Mouse (Mus musculus) adrenal gland (tissue): ENCODE measurements at regions not wholly inside any gene's neighbourhood (a gene's known extent, or its start where the extent isn't known, plus 50 kb on each side); places are given as distances from the start of the nearest gene placed in this dataset.

ENCODE experiments used
- intact Hi-C: fragments of 180-260 bp; cut with DNase I; formaldehyde crosslinking; loops from one replicate; pipeline ENCODE4 v1.15.1; 2025

- intact Hi-C loops: no loop called here
These were observed 83.1 kb upstream of the Zc3h12a start for GRCm38 (mm10) chr4:125210719-125211118.

- intact Hi-C loops: no loop called here
These were observed 80.7 kb upstream of the Zc3h12a start for GRCm38 (mm10) chr4:125208136-125208915.

- intact Hi-C loops: no loop called here
These were observed 75.9 kb upstream of the Zc3h12a start for GRCm38 (mm10) chr4:125203521-125203920.

GRCm38 (mm10) chr4:125201638-125202325 lies 74.1 kb upstream of the Zc3h12a start:
- intact Hi-C loops: no loop called here

GRCm38 (mm10) chr4:125200762-125201161 lies 73.1 kb upstream of the Zc3h12a start:
- intact Hi-C loops: no loop called here

- intact Hi-C loops: no loop called here
These were observed 71.6 kb upstream of the Zc3h12a start for GRCm38 (mm10) chr4:125199281-125199680.

- intact Hi-C loops: no loop called here
These were observed 68.3 kb upstream of the Zc3h12a start for GRCm38 (mm10) chr4:125195901-125196435.

GRCm38 (mm10) chr4:125194722-125195380 lies 67.2 kb upstream of the Zc3h12a start:
- intact Hi-C loops: no loop called here

- intact Hi-C loops: no loop called here
These were observed 66.7 kb upstream of the Zc3h12a start for GRCm38 (mm10) chr4:125194298-125194697.

- intact Hi-C loops: no loop called here
These were observed 64.0 kb upstream of the Zc3h12a start for GRCm38 (mm10) chr4:125191680-125192079.

- intact Hi-C loops: no loop called here
These were observed 63.4 kb upstream of the Zc3h12a start for GRCm38 (mm10) chr4:125191010-125191409.

GRCm38 (mm10) chr4:125189971-125190370 lies 62.3 kb upstream of the Zc3h12a start:
- intact Hi-C loops: no loop called here

- intact Hi-C loops: no loop called here
These were observed 58.6 kb upstream of the Zc3h12a start for GRCm38 (mm10) chr4:125186246-125186645.

- intact Hi-C loops: no loop called here
These were observed 57.4 kb upstream of the Zc3h12a start for GRCm38 (mm10) chr4:125185076-125185475.

GRCm38 (mm10) chr4:125180947-125181346 lies 53.3 kb upstream of the Zc3h12a start:
- intact Hi-C loops: no loop called here

GRCm38 (mm10) chr4:125178552-125178951 lies 50.9 kb upstream of the Zc3h12a start:
- intact Hi-C loops: no loop called here

- intact Hi-C loops: no loop called here
These were observed 50.0 kb upstream of the Zc3h12a start for GRCm38 (mm10) chr4:125177666-125178065.
